Mouse (Mus musculus) cerebellum, adult 18-20 months (tissue): Measurements from ENCODE around the gene Gm20388.
A peak's percentile ranks its signal among the peaks of the same experiment; 100 is the strongest.
"Not testable (repeated sequence)": the region's sequence is repeated elsewhere in the genome, so short reads cannot be mapped to it uniquely, and the experiment has no call there.

ENCODE experiments used
- DNase-seq, 2 experiments: peaks; one replicate each; pipeline ENCODE4 v3.0.0; 2021

The Gm20388 gene

GRCm38 (mm10) chr8:123628968-123629755 is 3718.5 kb downstream of the Gm20388 start:
- DNase-seq = peak; percentile 77 to 84

DNA sequence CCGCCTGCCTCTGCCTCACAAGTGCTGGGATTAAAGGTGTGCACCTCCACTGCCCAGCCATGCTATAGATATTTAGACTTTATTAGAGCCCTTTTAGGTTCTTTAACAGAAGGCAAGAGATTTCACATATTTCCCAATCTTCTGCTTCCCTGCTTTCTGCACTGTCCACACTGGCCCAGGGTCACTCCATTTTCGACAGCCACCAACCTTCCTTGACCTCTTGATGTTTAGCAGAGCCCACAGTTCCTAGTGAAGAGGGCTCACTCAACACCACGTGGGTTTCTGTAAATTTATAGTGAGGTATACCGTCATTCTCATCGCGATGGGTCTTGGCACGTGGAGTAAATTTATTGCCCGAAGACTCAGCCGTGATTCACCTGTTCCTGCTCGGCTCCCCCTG is 3719.4 kb downstream of the Gm20388 start:
- no peak for DNase-seq

DNA sequence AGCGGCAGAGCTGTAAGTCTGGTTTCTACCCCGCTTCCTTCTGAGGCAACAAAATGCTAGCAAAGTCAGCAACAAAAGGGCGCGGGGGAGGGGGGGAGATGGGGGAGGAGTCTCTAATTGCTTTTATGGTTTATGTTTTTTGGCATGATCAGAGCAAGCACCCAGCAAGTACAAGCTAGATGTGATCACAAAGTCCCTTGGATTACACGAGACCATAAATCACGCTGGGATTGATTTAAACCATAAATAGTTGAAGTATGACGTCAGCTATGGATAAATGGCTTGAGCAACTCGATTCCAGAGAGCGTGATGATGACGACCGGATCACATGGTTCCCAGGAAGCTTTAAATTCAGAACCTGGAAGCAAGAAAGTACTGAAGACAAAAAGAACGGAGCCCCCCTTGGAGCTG is 3720.2 kb downstream of the Gm20388 start:
- no peak for DNase-seq

DNA sequence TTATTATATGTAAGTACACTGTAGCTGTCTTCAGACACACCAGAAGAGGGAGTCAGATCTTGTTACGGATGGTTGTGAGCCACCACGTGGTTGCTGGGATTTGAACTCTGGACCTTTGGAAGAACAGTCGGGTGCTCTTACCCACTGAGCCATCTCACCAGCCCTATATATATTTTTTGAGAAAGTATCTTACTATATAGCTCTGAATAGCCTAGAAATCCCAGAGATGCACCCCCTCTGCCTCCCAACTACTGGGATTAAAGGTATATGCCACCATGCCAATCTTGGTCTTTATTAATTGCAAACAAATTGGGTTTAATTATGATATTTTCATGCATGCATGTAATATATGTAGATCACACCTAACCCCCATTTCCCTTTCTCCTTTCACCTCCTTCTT is 3721.1 kb downstream of the Gm20388 start:
- DNase-seq = not testable (repeated sequence)

GRCm38 (mm10) chr8:123632257-123632656 is 3721.6 kb downstream of the Gm20388 start:
- no peak for DNase-seq

- DNase-seq = no peak
These were observed 3723.2 kb downstream of the Gm20388 start for GRCm38 (mm10) chr8:123633801-123634200.

GRCm38 (mm10) chr8:123634395-123635131 is 3723.9 kb downstream of the Gm20388 start:
- DNase-seq = no peak

DNA sequence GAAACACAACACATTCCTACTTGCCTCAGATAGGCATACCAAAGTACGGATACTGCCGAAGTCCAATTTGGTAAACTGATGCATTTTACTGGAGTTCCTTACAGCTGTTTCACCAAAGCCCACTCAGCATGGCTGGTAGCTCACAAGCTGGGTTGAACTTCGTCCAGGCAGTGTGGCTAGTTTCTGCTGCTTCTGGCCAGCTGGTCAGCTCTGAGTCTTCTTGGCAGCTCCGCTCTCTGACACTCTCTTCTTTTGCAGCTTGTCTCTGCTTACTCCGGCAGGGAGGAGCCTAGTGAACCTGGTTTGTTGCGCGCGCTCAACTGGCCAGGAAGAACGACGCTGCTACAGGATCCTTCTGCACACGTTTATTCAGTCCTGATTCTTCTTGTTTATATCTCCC is 3725.0 kb downstream of the Gm20388 start:
- DNase-seq = no peak

- peak; percentile 70 to 71 for DNase-seq
These were observed 3732.8 kb downstream of the Gm20388 start for GRCm38 (mm10) chr8:123643330-123644051.

DNA sequence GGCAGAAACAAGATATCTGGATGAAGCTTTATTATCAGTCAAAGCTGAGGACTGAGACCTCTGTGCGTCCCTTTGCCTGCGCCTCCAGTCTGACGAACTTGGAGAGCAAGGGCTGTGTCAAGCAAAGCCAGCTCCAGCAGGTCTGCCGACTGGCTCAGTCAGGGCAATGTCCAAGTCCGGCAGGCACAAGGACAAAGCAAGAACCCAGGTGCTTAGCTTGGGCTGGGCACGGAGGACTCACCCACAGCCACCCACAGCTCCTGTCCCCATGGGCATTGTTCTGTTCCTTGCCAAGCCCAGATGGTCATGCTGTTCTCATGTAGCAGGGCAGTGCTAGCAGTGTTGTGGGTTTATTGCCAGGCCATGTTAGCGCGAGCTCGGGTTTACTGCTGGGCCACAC is 3734.6 kb downstream of the Gm20388 start:
- DNase-seq = no peak

DNA sequence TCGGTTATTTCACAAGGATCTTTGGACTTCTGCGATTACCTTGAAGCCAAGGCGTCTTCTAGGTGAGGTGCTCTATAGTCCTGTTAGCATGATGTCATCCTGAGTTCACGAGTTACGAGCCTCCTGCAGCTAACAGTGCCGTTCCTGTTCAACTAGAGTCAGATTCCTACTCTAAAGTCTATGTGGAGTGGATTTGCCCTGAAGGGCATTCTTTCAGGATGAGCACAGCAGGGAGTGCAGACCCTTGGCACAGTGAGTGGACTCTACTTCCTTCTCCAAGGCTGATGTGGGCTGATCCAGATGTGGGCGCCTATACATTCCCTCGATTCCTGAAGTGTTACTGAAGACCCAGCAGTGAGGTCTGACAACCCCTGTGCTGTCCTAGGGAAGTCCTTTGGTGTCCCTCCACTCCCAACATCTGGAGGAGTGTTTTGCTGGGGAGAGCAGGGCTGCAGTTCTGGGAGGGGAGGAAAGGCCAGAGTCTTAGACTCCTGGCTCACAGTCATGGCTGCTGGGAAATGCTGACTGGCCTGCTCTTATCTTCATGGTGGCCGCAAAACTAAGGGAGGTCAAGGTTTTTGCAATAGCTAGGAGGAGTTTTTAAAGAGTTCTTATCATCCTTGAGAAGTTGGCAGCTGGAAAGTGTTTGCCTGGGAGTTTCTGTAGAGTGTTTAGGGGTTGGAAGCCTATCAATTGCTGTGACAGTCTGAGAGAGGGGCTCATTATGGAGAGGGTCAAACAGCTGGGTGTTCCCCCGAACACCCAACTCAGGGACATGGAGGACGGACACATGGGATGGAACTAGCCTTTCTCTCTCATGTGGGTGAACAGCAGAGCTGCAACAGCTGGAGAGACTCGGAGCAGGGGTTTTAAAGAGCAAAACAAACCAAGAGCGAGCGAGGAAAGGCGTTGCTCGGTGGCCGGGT is 3737.9 kb downstream of the Gm20388 start:
- no peak for DNase-seq

DNA sequence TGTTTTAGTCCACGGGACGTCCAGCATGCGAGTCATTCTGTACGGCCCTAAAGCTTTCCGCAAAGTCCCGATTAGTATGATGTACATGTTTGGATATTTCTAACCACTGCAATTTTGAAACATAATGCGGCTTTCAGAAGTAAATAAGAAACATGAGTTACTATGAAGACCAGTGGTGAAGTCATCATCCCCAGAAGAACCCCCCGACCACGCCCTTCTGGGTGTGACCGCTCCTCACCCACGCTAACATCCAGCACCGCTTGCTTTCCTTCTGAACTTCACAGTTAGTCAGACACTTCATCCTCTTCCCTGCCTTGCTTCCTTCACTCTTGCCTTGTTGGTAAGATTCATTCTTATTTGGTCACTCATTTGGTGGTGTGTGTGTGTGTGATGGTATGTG is 3738.8 kb downstream of the Gm20388 start:
- no peak for DNase-seq

DNA sequence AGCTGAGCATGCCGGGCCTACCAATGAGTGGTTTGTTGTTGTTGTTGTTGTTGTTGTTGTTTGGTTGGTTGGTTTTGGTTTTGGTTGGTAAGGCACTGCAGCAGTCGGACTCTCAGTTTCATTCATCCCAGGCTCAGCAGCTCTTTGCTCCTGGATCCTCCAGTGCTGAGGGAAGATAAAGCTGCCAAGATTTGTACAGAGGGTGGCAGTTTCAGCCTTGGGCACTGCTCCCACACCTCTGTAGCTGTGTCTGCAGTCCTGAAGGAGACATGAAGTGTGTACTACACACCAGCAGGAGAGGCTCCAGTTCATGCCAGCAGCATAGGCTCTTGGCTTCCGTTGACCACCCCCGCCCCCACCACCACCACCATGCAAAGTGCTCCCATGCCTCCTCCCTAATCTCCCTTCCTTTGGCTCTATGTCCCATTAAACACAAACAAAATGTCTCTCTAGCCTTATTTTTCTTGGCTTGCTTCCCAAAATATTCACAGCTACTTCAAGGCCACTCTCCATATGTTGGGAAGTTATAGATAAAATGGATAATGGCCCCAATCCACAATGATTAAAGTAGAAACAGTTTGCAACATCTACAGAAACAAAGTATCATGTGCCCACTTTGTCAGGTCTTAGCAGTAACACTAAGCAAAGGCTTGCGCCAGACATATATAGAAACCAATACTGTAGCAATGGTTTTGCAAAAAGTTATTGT is 3740.9 kb downstream of the Gm20388 start:
- no peak for DNase-seq

DNA sequence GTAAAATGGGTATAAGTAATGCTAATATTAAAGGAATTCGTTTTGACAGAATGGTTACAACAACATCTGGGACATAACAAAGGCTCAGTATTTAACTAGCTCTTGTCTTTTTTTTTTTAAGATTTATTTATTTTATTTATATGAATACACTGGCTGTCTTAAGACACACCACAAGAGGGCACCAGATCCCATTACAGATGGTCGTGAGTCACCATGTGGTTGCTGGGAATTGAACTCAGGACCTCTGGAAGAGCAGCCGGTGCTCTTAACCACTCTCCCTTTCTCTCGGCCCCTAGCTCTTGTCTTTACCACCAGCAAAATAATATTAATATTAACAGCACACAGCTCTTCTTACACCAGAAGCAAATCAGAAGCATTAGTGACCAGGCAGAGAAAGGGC is 3742.0 kb downstream of the Gm20388 start:
- DNase-seq = peak; percentile 13 to 44

DNA sequence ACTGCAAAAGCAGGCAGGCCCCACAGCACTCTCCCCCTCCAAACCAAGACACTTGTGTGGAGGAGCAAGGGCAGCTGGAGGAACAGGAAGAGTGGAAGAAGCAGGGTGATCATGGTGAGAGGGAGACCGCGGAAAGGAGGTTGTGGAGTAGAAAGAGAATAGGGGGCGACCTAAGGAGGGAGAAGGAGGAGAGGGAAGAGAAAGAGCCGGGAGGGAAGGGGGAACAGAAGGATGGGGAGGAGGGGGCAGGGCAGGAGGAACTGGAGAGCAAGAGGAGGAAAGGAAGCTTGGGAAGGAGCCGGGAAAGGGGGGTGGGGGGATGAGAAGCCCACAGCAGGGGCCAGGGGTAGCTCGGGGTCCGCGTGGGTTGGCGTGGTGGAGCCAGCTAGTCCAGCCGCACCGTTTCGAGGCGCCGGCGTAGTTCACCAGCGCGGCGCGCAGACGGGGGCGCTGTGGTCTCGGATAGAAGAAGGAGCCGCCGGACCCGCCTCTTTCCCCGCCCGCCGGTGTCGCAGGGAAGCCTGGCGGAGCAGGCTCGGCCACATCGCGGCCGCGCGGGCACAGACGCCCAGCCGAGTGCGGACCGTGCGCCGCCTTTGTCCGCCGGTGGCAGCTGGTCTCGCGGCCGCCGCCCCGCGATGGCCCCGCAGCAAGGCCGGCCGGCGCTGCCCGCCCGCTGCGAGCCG is 3742.8 kb downstream of the Gm20388 start, which contains the start of gene Rhou:
Gene Rhou (plus strand): TSS at position 622 of the 686 bp plus-strand sequence.
- peak; percentile 97 for DNase-seq

DNA sequence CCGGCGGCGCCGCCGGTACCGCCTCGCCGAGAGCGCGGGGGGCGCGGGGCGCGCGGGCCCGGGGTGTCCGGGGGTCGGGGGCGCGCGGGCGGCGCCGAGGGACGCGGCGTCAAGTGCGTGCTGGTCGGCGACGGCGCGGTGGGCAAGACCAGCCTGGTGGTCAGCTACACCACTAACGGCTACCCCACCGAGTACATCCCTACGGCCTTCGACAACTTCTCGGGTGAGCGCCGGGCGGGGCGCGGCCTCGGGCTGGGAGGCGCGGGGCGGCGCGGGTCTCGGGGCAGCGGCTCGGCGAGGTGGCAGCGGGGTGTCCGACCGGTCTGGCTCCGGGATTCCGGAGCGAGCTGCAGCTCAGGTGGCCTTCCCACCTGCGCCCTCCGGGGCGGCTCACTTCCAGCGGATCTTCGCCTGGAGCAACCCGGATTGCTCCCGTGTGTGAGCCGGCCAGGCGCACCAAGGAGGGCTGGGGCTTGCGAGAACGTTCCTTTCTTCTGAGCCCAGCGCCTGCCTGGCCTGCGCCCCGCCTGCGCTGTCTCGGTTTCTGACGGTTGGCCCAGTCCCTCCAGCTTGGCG is 3743.4 kb downstream of the Gm20388 start:
- peak; percentile 70 to 77 for DNase-seq

GRCm38 (mm10) chr8:123654763-123655162 is 3744.1 kb downstream of the Gm20388 start:
- no peak for DNase-seq

GRCm38 (mm10) chr8:123655351-123655779 is 3744.7 kb downstream of the Gm20388 start:
- peak; percentile 21 to 25 for DNase-seq

- DNase-seq = no peak
These were observed 3747.2 kb downstream of the Gm20388 start for GRCm38 (mm10) chr8:123657826-123658225.

- no peak for DNase-seq
These were observed 3748.9 kb downstream of the Gm20388 start for GRCm38 (mm10) chr8:123659469-123660057.
